Mouse (Mus musculus) midbrain, embryonic 10.5 days (tissue): ENCODE results near the gene Strip1. TPM values are rescaled to one million over a fixed set of nuclear protein-coding genes. Genes with fewer than 3 reads are reported as not detected.

ENCODE experiments used
- polyA plus RNA-seq: library from polyadenylated mRNA; unstranded; fragments of >200 nt; fragmentation: Nextera tagmentation; extraction: Ambion mirVana; gene quantifications from 2 replicates; pipeline ENCODE4 v1.2.1, GENCODE M21; 2016

The Strip1 gene
- polyA plus RNA-seq, 1 experiment from 2014 or later: 70.0 TPM

Other genes with a start within 250 kb of the Strip1 start
- 0.10 TPM in 1 of 2 replicates, not detected in the other for gene Kcnc4, start 172.1 kb downstream of the Strip1 start, polyA plus RNA-seq
- 1.4 and 1.6 TPM in 2 replicates for gene Slc6a17, start 113.7 kb downstream of the Strip1 start, polyA plus RNA-seq
- gene Ubl4b, start 76.6 kb downstream of the Strip1 start, polyA plus RNA-seq: 0.12 TPM in 1 of 2 replicates, not detected in the other
- gene Alx3, start 36.7 kb downstream of the Strip1 start, polyA plus RNA-seq: 4.9 and 6.7 TPM in 2 replicates
- not detected in 2 replicates for gene Gm10961, start 372 bp downstream of the Strip1 start, polyA plus RNA-seq
- 92.4 and 99.8 TPM in 2 replicates for gene Ahcyl1, start 64.9 kb upstream of the Strip1 start, polyA plus RNA-seq
- 6.5 and 7.7 TPM in 2 replicates for gene Csf1, start 128.8 kb upstream of the Strip1 start, polyA plus RNA-seq
- not detected in 2 replicates for gene Eps8l3, start 245.5 kb upstream of the Strip1 start, polyA plus RNA-seq